Mouse (Mus musculus) adrenal gland, postnatal 25 days (tissue): ENCODE data around the gene Zfhx3. TPM values are rescaled to one million over a fixed set of nuclear protein-coding genes. Genes with fewer than 3 reads are reported as not detected.

Experiments used
- DNase-seq: peaks from one replicate; pipeline ENCODE4 v3.0.0; 2021; ENCODE audit warnings: mixed read lengths
- total RNA-seq: library from RNA; stranded (reverse); gene quantifications from 2 replicates; pipeline ENCODE4 v1.2.3, GENCODE M21; 2021

The Zfhx3 gene
- total RNA-seq, 1 experiment from 2014 or later: 56.3 TPM

GRCm38 (mm10) chr8:108798012-108798411 lies 855.6 kb downstream of the Zfhx3 start:
- DNase-seq: peak; percentile 97

GRCm38 (mm10) chr8:108799250-108799649 lies 856.8 kb downstream of the Zfhx3 start:
- no peak for DNase-seq

GRCm38 (mm10) chr8:108800357-108800756 lies 857.9 kb downstream of the Zfhx3 start:
- no peak for DNase-seq

- DNase-seq: no peak
Observed at GRCm38 (mm10) chr8:108803017-108803416, 860.6 kb downstream of the Zfhx3 start.

- no peak for DNase-seq
Observed at GRCm38 (mm10) chr8:108811694-108812093, 869.2 kb downstream of the Zfhx3 start.

GRCm38 (mm10) chr8:108813375-108813774 lies 870.9 kb downstream of the Zfhx3 start:
- DNase-seq: no peak

GRCm38 (mm10) chr8:108819271-108819671 lies 876.8 kb downstream of the Zfhx3 start:
- DNase-seq: no peak

- DNase-seq: no peak
Observed at GRCm38 (mm10) chr8:108819826-108820225, 877.4 kb downstream of the Zfhx3 start.

GRCm38 (mm10) chr8:108820634-108821033 lies 878.2 kb downstream of the Zfhx3 start:
- no peak for DNase-seq

- DNase-seq: peak; percentile 50
Observed at GRCm38 (mm10) chr8:108822841-108823266, 880.4 kb downstream of the Zfhx3 start.

- DNase-seq: no peak
Observed at GRCm38 (mm10) chr8:108824049-108824448, 881.6 kb downstream of the Zfhx3 start.

- no peak for DNase-seq
Observed at GRCm38 (mm10) chr8:108826414-108826813, 884.0 kb downstream of the Zfhx3 start.

- DNase-seq: no peak
Observed at GRCm38 (mm10) chr8:108827428-108827827, 885.0 kb downstream of the Zfhx3 start.

GRCm38 (mm10) chr8:108829305-108829717 lies 886.9 kb downstream of the Zfhx3 start:
- no peak for DNase-seq

- DNase-seq: no peak
Observed at GRCm38 (mm10) chr8:108835143-108835542, 892.7 kb downstream of the Zfhx3 start.

GRCm38 (mm10) chr8:108837788-108838187 lies 895.3 kb downstream of the Zfhx3 start:
- no peak for DNase-seq

GRCm38 (mm10) chr8:108838761-108839160 lies 896.3 kb downstream of the Zfhx3 start:
- DNase-seq: no peak

GRCm38 (mm10) chr8:108842307-108842706 lies 899.9 kb downstream of the Zfhx3 start:
- no peak for DNase-seq

GRCm38 (mm10) chr8:108846174-108846573 lies 903.7 kb downstream of the Zfhx3 start:
- no peak for DNase-seq

- no peak for DNase-seq
Observed at GRCm38 (mm10) chr8:108846827-108847226, 904.4 kb downstream of the Zfhx3 start.

GRCm38 (mm10) chr8:108847356-108847755 lies 904.9 kb downstream of the Zfhx3 start:
- no peak for DNase-seq

- DNase-seq: no peak
Observed at GRCm38 (mm10) chr8:108848484-108848883, 906.0 kb downstream of the Zfhx3 start.

- DNase-seq: no peak
Observed at GRCm38 (mm10) chr8:108853028-108853427, 910.6 kb downstream of the Zfhx3 start.

GRCm38 (mm10) chr8:108854444-108855102 lies 912.1 kb downstream of the Zfhx3 start:
- DNase-seq: no peak

GRCm38 (mm10) chr8:108859001-108859400 lies 916.6 kb downstream of the Zfhx3 start:
- DNase-seq: no peak
